Mouse (Mus musculus) liver, embryonic 11.5 days (tissue): ENCODE results near the gene Galnt18. TPM values are rescaled to one million over a fixed set of nuclear protein-coding genes. Genes with fewer than 3 reads are reported as not detected.

Experiments used
- ATAC-seq: fragments of 200-750 bp; cut with Nextera tagmentation; replicated peaks from 2 replicates; pipeline ENCODE4 v1.8.0; 2017; ENCODE audit warnings: moderate number of reproducible peaks, mild to moderate bottlenecking, moderate TSS enrichment, moderate library complexity; ENCODE audit not compliant: low FRiP score
- DNase-seq: peaks from one replicate; pipeline ENCODE4 v3.0.0-alpha.2; 2017; ENCODE audit warnings: low spot score
- H3K27ac ChIP-seq: fragments of 300-500 bp; sonication (generic); 2 replicates; pipeline ENCODE4 v1.5.1; 2014; ENCODE audit warnings: mild to moderate bottlenecking, low read depth, low read length, control low read depth
- H3K27me3 ChIP-seq: fragments of 300-500 bp; sonication (generic); replicated peaks from 2 replicates; pipeline ENCODE4 v1.6.1; 2014; ENCODE audit warnings: low read length, mixed read lengths; ENCODE audit not compliant: control insufficient read depth, insufficient read depth
- H3K36me3 ChIP-seq: fragments of 300-500 bp; sonication (generic); 2 replicates; pipeline ENCODE4 v1.6.1; 2014; ENCODE audit warnings: mild to moderate bottlenecking, low read length, moderate library complexity, mixed read lengths; ENCODE audit not compliant: control insufficient read depth, insufficient read depth
- H3K4me1 ChIP-seq: fragments of 300-500 bp; sonication (generic); replicated peaks from 2 replicates; pipeline ENCODE4 v1.6.1; 2014; ENCODE audit warnings: low read length, mixed read lengths; ENCODE audit not compliant: control insufficient read depth, insufficient read depth
- H3K4me2 ChIP-seq: fragments of 300-500 bp; sonication (generic); 2 replicates; pipeline ENCODE4 v1.6.1; 2014; ENCODE audit warnings: mild to moderate bottlenecking, control low read depth, moderate library complexity
- H3K4me3 ChIP-seq: fragments of 300-500 bp; sonication (generic); 2 replicates; pipeline ENCODE4 v1.5.1; 2014; ENCODE audit warnings: low read depth, low read length, control low read depth
- H3K9ac ChIP-seq: fragments of 300-500 bp; sonication (generic); 2 replicates; pipeline ENCODE4 v1.6.1; 2014; ENCODE audit warnings: low read depth, low read length, control low read depth
- H3K9me3 ChIP-seq: fragments of 300-500 bp; sonication (generic); 2 replicates; pipeline ENCODE4 v1.6.1; 2016; ENCODE audit warnings: low read length, inconsistent platforms, mixed read lengths; ENCODE audit not compliant: control insufficient read depth
- WGBS: fragments of 180-500 bp; shearing (Covaris S2); extraction: QIAGEN DNeasy Blood & Tissue Kit; methylation state at CpG from one replicate; pipeline ENCODE4 v1.1.7; 2014; 5-methylcytosine and 5-hydroxymethylcytosine counted together
- polyA plus RNA-seq: library from polyadenylated mRNA; unstranded; fragments of >200 nt; fragmentation: Nextera tagmentation; extraction: Ambion mirVana; gene quantifications from 2 replicates; pipeline ENCODE4 v1.2.1, GENCODE M21; 2014

Galnt18 gene
- polyA plus RNA-seq, 1 experiment from 2014 or later = 3.1 TPM

GRCm38 (mm10) chr7:111654526-111654925, 125.3 kb downstream of the Galnt18 start:
- Histone ChIP-seq H3K27ac (no peak overlapping the region), H3K4me2 (no peak overlapping the region), H3K9me3 (no peaks in the 10 kb centered on the region), H3K9ac (no peak overlapping the region), H3K4me1 (no peaks in the 10 kb centered on the region), H3K4me3 (no peak overlapping the region), H3K36me3 (no peaks in the 10 kb centered on the region), H3K27me3 (no peaks in the 10 kb centered on the region)
- ATAC-seq (no peak), DNase-seq (no peak)

GRCm38 (mm10) chr7:111644362-111644761, 135.4 kb downstream of the Galnt18 start:
- H3K4me2 ChIP-seq = no peak overlapping the region
- H3K36me3 ChIP-seq = no peaks in the 10 kb centered on the region
- ATAC-seq = no peak
- no peaks in the 10 kb centered on the region for H3K4me1 ChIP-seq
- H3K4me3 ChIP-seq = no peak overlapping the region
- H3K27me3 ChIP-seq = no peaks in the 10 kb centered on the region
- DNase-seq = no peak
- no peak overlapping the region for H3K9ac ChIP-seq
- no peak overlapping the region for H3K27ac ChIP-seq
- H3K9me3 ChIP-seq = no peaks in the 10 kb centered on the region

- 70% methylated on average over 2 of the region's 2 CpGs for WGBS
- Histone ChIP-seq H3K4me2 (no peak overlapping the region), H3K9ac (no peak overlapping the region), H3K27ac (no peak overlapping the region), H3K4me1 (no peaks in the 10 kb centered on the region), H3K36me3 (no peaks in the 10 kb centered on the region), H3K9me3 (no peaks in the 10 kb centered on the region), H3K4me3 (no peak overlapping the region), H3K27me3 (no peaks in the 10 kb centered on the region)
- ATAC-seq = no peak
- no peak for DNase-seq
These were observed 140.9 kb downstream of the Galnt18 start for GRCm38 (mm10) chr7:111638899-111639298.

- no peaks in the 10 kb centered on the region for H3K27me3 ChIP-seq
- DNase-seq (no peak), ATAC-seq (no peak)
- H3K4me3 ChIP-seq = no peak overlapping the region
- no peaks in the 10 kb centered on the region for H3K4me1 ChIP-seq
- H3K9ac ChIP-seq = no peak overlapping the region
- H3K4me2 ChIP-seq = no peak overlapping the region
- no peaks in the 10 kb centered on the region for H3K36me3 ChIP-seq
- 72% methylated on average over 5 of the region's 5 CpGs for WGBS
- H3K9me3 ChIP-seq = no peaks in the 10 kb centered on the region
- no peak overlapping the region for H3K27ac ChIP-seq
These were observed 141.3 kb downstream of the Galnt18 start for GRCm38 (mm10) chr7:111638465-111638864.

GRCm38 (mm10) chr7:111637866-111638448, 141.8 kb downstream of the Galnt18 start:
- Histone ChIP-seq H3K9me3 (no peaks in the 10 kb centered on the region), H3K36me3 (no peaks in the 10 kb centered on the region), H3K4me1 (no peaks in the 10 kb centered on the region), H3K27me3 (no peaks in the 10 kb centered on the region), H3K4me2 (no peak overlapping the region), H3K9ac (no peak overlapping the region), H3K27ac (no peak overlapping the region), H3K4me3 (no peak overlapping the region)
- no peak for DNase-seq
- WGBS = 71% methylated on average over 2 of the region's 2 CpGs
- no peak for ATAC-seq

GRCm38 (mm10) chr7:111636503-111636902, 143.3 kb downstream of the Galnt18 start:
- H3K4me3 ChIP-seq = no peak overlapping the region
- H3K27me3 ChIP-seq = no peaks in the 10 kb centered on the region
- ATAC-seq (no peak), DNase-seq (no peak)
- no peaks in the 10 kb centered on the region for H3K36me3 ChIP-seq
- H3K9me3 ChIP-seq = no peaks in the 10 kb centered on the region
- 90% methylated on average over 5 of the region's 5 CpGs for WGBS
- H3K4me1 ChIP-seq = no peaks in the 10 kb centered on the region
- no peak overlapping the region for H3K9ac ChIP-seq
- no peak overlapping the region for H3K27ac ChIP-seq
- no peak overlapping the region for H3K4me2 ChIP-seq

- 83% methylated on average over 4 of the region's 4 CpGs for WGBS
- Histone ChIP-seq H3K27me3 (no peaks in the 10 kb centered on the region), H3K4me1 (no peaks in the 10 kb centered on the region), H3K4me3 (no peak overlapping the region), H3K9ac (no peak overlapping the region), H3K4me2 (no peak overlapping the region), H3K9me3 (no peaks in the 10 kb centered on the region), H3K27ac (no peak overlapping the region), H3K36me3 (no peaks in the 10 kb centered on the region)
- no peak for DNase-seq
- no peak for ATAC-seq
These were observed 148.5 kb downstream of the Galnt18 start for GRCm38 (mm10) chr7:111631265-111631664.

- no peaks in the 10 kb centered on the region for H3K36me3 ChIP-seq
- no peaks in the 10 kb centered on the region for H3K27me3 ChIP-seq
- no peaks in the 10 kb centered on the region for H3K9me3 ChIP-seq
- no peak overlapping the region for H3K4me2 ChIP-seq
- H3K9ac ChIP-seq = no peak overlapping the region
- no peaks in the 10 kb centered on the region for H3K4me1 ChIP-seq
- DNase-seq = no peak
- ATAC-seq = no peak
- 65% methylated on average over 2 of the region's 2 CpGs for WGBS
- H3K27ac ChIP-seq = no peak overlapping the region
- H3K4me3 ChIP-seq = no peak overlapping the region
These were observed 153.5 kb downstream of the Galnt18 start for GRCm38 (mm10) chr7:111626232-111626631.

GRCm38 (mm10) chr7:111625736-111626135, 154.0 kb downstream of the Galnt18 start:
- DNase-seq = no peak
- ATAC-seq = no peak
- 73% methylated on average over 5 of the region's 5 CpGs for WGBS

More at GRCm38 (mm10) chr7:111625736-111626135, 154.0 kb downstream of the Galnt18 start:
- Histone ChIP-seq H3K4me3 (no peak overlapping the region), H3K27ac (no peak overlapping the region), H3K4me2 (no peak overlapping the region), H3K4me1 (no peaks in the 10 kb centered on the region), H3K36me3 (no peaks in the 10 kb centered on the region), H3K9me3 (no peaks in the 10 kb centered on the region), H3K27me3 (no peaks in the 10 kb centered on the region), H3K9ac (no peak overlapping the region)
